Mouse (Mus musculus): Measurements from ENCODE around the gene Mdm4. TPM values are rescaled to one million over a fixed set of nuclear protein-coding genes. Genes with fewer than 3 reads are reported as not detected.

Gene Mdm4
- polyA plus RNA-seq, 1 experiment from 2014 or later, result 35.7 TPM

- H3K27ac ChIP-seq (replicated peaks; ENCODE audit: low read depth, low read length), result no peak overlapping the region
- no peaks in the 10 kb centered on the region for H3K36me3 ChIP-seq (replicated peaks; ENCODE audit: control insufficient read depth, insufficient read depth, low read depth, low read length)
- H3K4me3 ChIP-seq (ENCODE audit: low read depth, low read length), result no peak overlapping the region
- WGBS, result 80% methylated on average over 7 of the region's 7 CpGs
- DNase-seq (ENCODE audit: low spot score) (no peak), ATAC-seq (replicated peaks; ENCODE audit: insufficient number of reproducible peaks, low FRiP score, low TSS enrichment, low read depth) (no peak)
- no peak overlapping the region for H3K9ac ChIP-seq (replicated peaks; ENCODE audit: low read length)
- H3K4me1 ChIP-seq (ENCODE audit: control insufficient read depth, insufficient read depth, low read length), result no peaks in the 10 kb centered on the region
- H3K9me3 ChIP-seq (replicated peaks; ENCODE audit: control insufficient read depth, low read length), result no peaks in the 10 kb centered on the region
- H3K27me3 ChIP-seq (ENCODE audit: control insufficient read depth, insufficient read depth, low read length), result no peaks in the 10 kb centered on the region
- H3K4me2 ChIP-seq (ENCODE audit: low read depth, low read length), result no peak overlapping the region
Measured at GRCm38 (mm10) chr1:132925270-132925669, 105.1 kb downstream of the Mdm4 start.

- Histone ChIP-seq H3K4me2 (ENCODE audit: low read depth, low read length) (no peak overlapping the region), H3K9ac (replicated peaks; ENCODE audit: low read length) (no peak overlapping the region), H3K27me3 (ENCODE audit: control insufficient read depth, insufficient read depth, low read length) (peaks cover 5% of the 10 kb centered on the region; the same call in 1 of the 2 replicates), H3K4me1 (ENCODE audit: control insufficient read depth, insufficient read depth, low read length) (no peaks in the 10 kb centered on the region; the same call in 1 of the 2 replicates), H3K4me3 (ENCODE audit: low read depth, low read length) (no peak overlapping the region), H3K9me3 (replicated peaks; ENCODE audit: control insufficient read depth, low read length) (no peaks in the 10 kb centered on the region), H3K36me3 (replicated peaks; ENCODE audit: control insufficient read depth, insufficient read depth, low read depth, low read length) (no peaks in the 10 kb centered on the region), H3K27ac (replicated peaks; ENCODE audit: low read depth, low read length) (no peak overlapping the region)
- DNase-seq (ENCODE audit: low spot score) (no peak), ATAC-seq (replicated peaks; ENCODE audit: insufficient number of reproducible peaks, low FRiP score, low TSS enrichment, low read depth) (peak; percentile 41)
- WGBS, result 80% methylated on average over 9 of the region's 9 CpGs
Measured at GRCm38 (mm10) chr1:132922257-132922656, 108.1 kb downstream of the Mdm4 start.

- 5% methylated on average over 13 of the region's 13 CpGs for WGBS
- H3K36me3 ChIP-seq (replicated peaks; ENCODE audit: control insufficient read depth, insufficient read depth, low read depth, low read length), result no peaks in the 10 kb centered on the region
- no peak overlapping the region for H3K4me3 ChIP-seq (ENCODE audit: low read depth, low read length)
- H3K4me1 ChIP-seq (ENCODE audit: control insufficient read depth, insufficient read depth, low read length), result no peaks in the 10 kb centered on the region; the same call in 1 of the 2 replicates
- peaks cover 5% of the 10 kb centered on the region; the same call in 1 of the 2 replicates for H3K27me3 ChIP-seq (ENCODE audit: control insufficient read depth, insufficient read depth, low read length)
- no peak overlapping the region for H3K9ac ChIP-seq (replicated peaks; ENCODE audit: low read length)
- ATAC-seq (replicated peaks; ENCODE audit: insufficient number of reproducible peaks, low FRiP score, low TSS enrichment, low read depth) (peak; percentile 64), DNase-seq (ENCODE audit: low spot score) (no peak)
- H3K27ac ChIP-seq (replicated peaks; ENCODE audit: low read depth, low read length), result no peak overlapping the region
- H3K4me2 ChIP-seq (ENCODE audit: low read depth, low read length), result peak overlapping the region; percentile 5; the same call in 1 of the 2 replicates
- H3K9me3 ChIP-seq (replicated peaks; ENCODE audit: control insufficient read depth, low read length), result no peaks in the 10 kb centered on the region
Measured at GRCm38 (mm10) chr1:132921071-132921470, 109.3 kb downstream of the Mdm4 start.

DNA sequence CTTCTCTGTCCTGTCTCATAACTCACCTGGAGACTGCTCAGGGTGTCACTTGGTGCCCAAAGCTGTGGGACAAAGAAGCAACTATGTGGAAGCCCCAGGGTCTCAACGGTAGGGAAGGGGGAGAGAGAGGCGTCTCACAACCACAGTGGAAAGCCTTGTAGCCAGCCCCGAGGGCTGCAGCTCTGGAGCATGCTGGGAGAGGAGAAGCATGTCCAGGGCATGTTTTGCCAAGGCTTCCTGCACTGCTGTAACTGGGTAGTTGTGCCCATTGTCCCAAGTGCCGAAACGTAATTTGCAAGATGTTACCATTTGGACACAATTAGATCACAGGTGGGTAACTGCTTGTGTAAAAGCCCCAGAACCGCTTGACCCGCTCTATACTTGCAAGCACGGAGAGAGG lies 111.1 kb downstream of the Mdm4 start:
- H3K27ac ChIP-seq (replicated peaks; ENCODE audit: low read depth, low read length), result no peak overlapping the region
- DNase-seq (ENCODE audit: low spot score) (no peak), ATAC-seq (replicated peaks; ENCODE audit: insufficient number of reproducible peaks, low FRiP score, low TSS enrichment, low read depth) (no peak)
- H3K27me3 ChIP-seq (ENCODE audit: control insufficient read depth, insufficient read depth, low read length), result peaks cover 5% of the 10 kb centered on the region; the same call in 1 of the 2 replicates
- H3K4me2 ChIP-seq (ENCODE audit: low read depth, low read length), result no peak overlapping the region
- H3K9ac ChIP-seq (replicated peaks; ENCODE audit: low read length), result no peak overlapping the region
- no peaks in the 10 kb centered on the region for H3K36me3 ChIP-seq (replicated peaks; ENCODE audit: control insufficient read depth, insufficient read depth, low read depth, low read length)
- no peaks in the 10 kb centered on the region; the same call in 1 of the 2 replicates for H3K4me1 ChIP-seq (ENCODE audit: control insufficient read depth, insufficient read depth, low read length)
- no peak overlapping the region for H3K4me3 ChIP-seq (ENCODE audit: low read depth, low read length)
- no peaks in the 10 kb centered on the region for H3K9me3 ChIP-seq (replicated peaks; ENCODE audit: control insufficient read depth, low read length)
- WGBS, result 79% methylated on average over 8 of the region's 8 CpGs

GRCm38 (mm10) chr1:132918117-132918680 lies 112.2 kb downstream of the Mdm4 start:
- Histone ChIP-seq H3K27me3 (ENCODE audit: control insufficient read depth, insufficient read depth, low read length) (peaks cover 5% of the 10 kb centered on the region; the same call in 1 of the 2 replicates), H3K9ac (replicated peaks; ENCODE audit: low read length) (no peak overlapping the region)

GRCm38 (mm10) chr1:132917554-132917953 lies 112.8 kb downstream of the Mdm4 start:
- 10% methylated on average over 8 of the region's 8 CpGs for WGBS
- Histone ChIP-seq H3K27ac (replicated peaks; ENCODE audit: low read depth, low read length) (no peak overlapping the region), H3K27me3 (ENCODE audit: control insufficient read depth, insufficient read depth, low read length) (peaks cover 5% of the 10 kb centered on the region; the same call in 1 of the 2 replicates), H3K36me3 (replicated peaks; ENCODE audit: control insufficient read depth, insufficient read depth, low read depth, low read length) (no peaks in the 10 kb centered on the region), H3K9me3 (replicated peaks; ENCODE audit: control insufficient read depth, low read length) (no peaks in the 10 kb centered on the region), H3K9ac (replicated peaks; ENCODE audit: low read length) (no peak overlapping the region), H3K4me3 (ENCODE audit: low read depth, low read length) (no peak overlapping the region), H3K4me2 (ENCODE audit: low read depth, low read length) (no peak overlapping the region), H3K4me1 (ENCODE audit: control insufficient read depth, insufficient read depth, low read length) (no peaks in the 10 kb centered on the region; the same call in 1 of the 2 replicates)
- DNase-seq (ENCODE audit: low spot score) (no peak), ATAC-seq (replicated peaks; ENCODE audit: insufficient number of reproducible peaks, low FRiP score, low TSS enrichment, low read depth) (no peak)

More at GRCm38 (mm10) chr1:132918117-132918680, 112.2 kb downstream of the Mdm4 start:
- H3K36me3 ChIP-seq (replicated peaks; ENCODE audit: control insufficient read depth, insufficient read depth, low read depth, low read length), result no peaks in the 10 kb centered on the region
- H3K4me1 ChIP-seq (ENCODE audit: control insufficient read depth, insufficient read depth, low read length), result no peaks in the 10 kb centered on the region; the same call in 1 of the 2 replicates
- DNase-seq (ENCODE audit: low spot score) (no peak), ATAC-seq (replicated peaks; ENCODE audit: insufficient number of reproducible peaks, low FRiP score, low TSS enrichment, low read depth) (no peak)
- H3K4me3 ChIP-seq (ENCODE audit: low read depth, low read length), result no peak overlapping the region
- H3K4me2 ChIP-seq (ENCODE audit: low read depth, low read length), result no peak overlapping the region
- H3K9me3 ChIP-seq (replicated peaks; ENCODE audit: control insufficient read depth, low read length), result no peaks in the 10 kb centered on the region
- 19% methylated on average over 10 of the region's 10 CpGs for WGBS
- no peak overlapping the region for H3K27ac ChIP-seq (replicated peaks; ENCODE audit: low read depth, low read length)

- H3K9me3 ChIP-seq (replicated peaks; ENCODE audit: control insufficient read depth, low read length), result no peaks in the 10 kb centered on the region
- ATAC-seq (replicated peaks; ENCODE audit: insufficient number of reproducible peaks, low FRiP score, low TSS enrichment, low read depth) (no peak), DNase-seq (ENCODE audit: low spot score) (no peak)
- no peak overlapping the region for H3K27ac ChIP-seq (replicated peaks; ENCODE audit: low read depth, low read length)
- 55% methylated on average over 6 of the region's 6 CpGs for WGBS
- H3K9ac ChIP-seq (replicated peaks; ENCODE audit: low read length), result no peak overlapping the region
- no peak overlapping the region for H3K4me3 ChIP-seq (ENCODE audit: low read depth, low read length)
- no peaks in the 10 kb centered on the region; the same call in 1 of the 2 replicates for H3K4me1 ChIP-seq (ENCODE audit: control insufficient read depth, insufficient read depth, low read length)
- no peak overlapping the region for H3K4me2 ChIP-seq (ENCODE audit: low read depth, low read length)
- peaks cover 5% of the 10 kb centered on the region; the same call in 1 of the 2 replicates for H3K27me3 ChIP-seq (ENCODE audit: control insufficient read depth, insufficient read depth, low read length)
- no peaks in the 10 kb centered on the region for H3K36me3 ChIP-seq (replicated peaks; ENCODE audit: control insufficient read depth, insufficient read depth, low read depth, low read length)
Measured at GRCm38 (mm10) chr1:132915849-132916493, 114.4 kb downstream of the Mdm4 start.

GRCm38 (mm10) chr1:132910414-132911041 lies 119.8 kb downstream of the Mdm4 start:
- ATAC-seq (replicated peaks; ENCODE audit: insufficient number of reproducible peaks, low FRiP score, low TSS enrichment, low read depth), result no peak

More at GRCm38 (mm10) chr1:132910414-132911041, 119.8 kb downstream of the Mdm4 start:
- 33% methylated on average over 11 of the region's 11 CpGs for WGBS
- no peaks in the 10 kb centered on the region; the same call in 1 of the 2 replicates for H3K4me1 ChIP-seq (ENCODE audit: control insufficient read depth, insufficient read depth, low read length)
- H3K36me3 ChIP-seq (replicated peaks; ENCODE audit: control insufficient read depth, insufficient read depth, low read depth, low read length), result no peaks in the 10 kb centered on the region
- H3K9ac ChIP-seq (replicated peaks; ENCODE audit: low read length), result no peak overlapping the region
- H3K27me3 ChIP-seq (ENCODE audit: control insufficient read depth, insufficient read depth, low read length), result no peaks in the 10 kb centered on the region
- H3K4me3 ChIP-seq (ENCODE audit: low read depth, low read length), result no peak overlapping the region
- H3K9me3 ChIP-seq (replicated peaks; ENCODE audit: control insufficient read depth, low read length), result no peaks in the 10 kb centered on the region
- peak; percentile 34 for DNase-seq (ENCODE audit: low spot score)
- H3K4me2 ChIP-seq (ENCODE audit: low read depth, low read length), result no peak overlapping the region
- no peak overlapping the region for H3K27ac ChIP-seq (replicated peaks; ENCODE audit: low read depth, low read length)
